Mouse (Mus musculus) lung, embryonic 14.5 days (tissue): ENCODE data around the gene Trmt11. TPM values are rescaled to one million over a fixed set of nuclear protein-coding genes. Genes with fewer than 3 reads are reported as not detected.
A peak's percentile ranks its signal among the peaks of the same experiment; 100 is the strongest.
"Not testable (repeated sequence)": the region's sequence is repeated elsewhere in the genome, so short reads cannot be mapped to it uniquely, and the experiment has no call there.

Experiments used
- ATAC-seq: fragments of 200-750 bp; cut with Nextera tagmentation; 2 replicates; pipeline ENCODE4 v1.8.0; 2017; ENCODE audit warnings: mild to moderate bottlenecking, moderate TSS enrichment, moderate library complexity; ENCODE audit not compliant: insufficient read depth
- DNase-seq: peaks from one replicate; pipeline ENCODE4 v3.0.0-alpha.2; 2015
- H3K27ac ChIP-seq: fragments of 300-500 bp; sonication (generic); 2 replicates; pipeline ENCODE4 v1.5.1; 2014; ENCODE audit warnings: low read depth, mild to moderate bottlenecking, moderate library complexity
- H3K27me3 ChIP-seq: fragments of 300-500 bp; sonication (generic); 2 replicates; pipeline ENCODE4 v1.6.1; 2014; ENCODE audit warnings: low read length, control low read depth; ENCODE audit not compliant: insufficient read depth
- H3K36me3 ChIP-seq: fragments of 300-500 bp; sonication (generic); 2 replicates; pipeline ENCODE4 v1.6.1; 2014; ENCODE audit warnings: control low read depth; ENCODE audit not compliant: insufficient read depth
- H3K4me1 ChIP-seq: fragments of 300-500 bp; sonication (generic); 2 replicates; pipeline ENCODE4 v1.6.1; 2014; ENCODE audit warnings: antibody characterized with exemption, control low read depth; ENCODE audit not compliant: insufficient read depth
- H3K4me2 ChIP-seq: fragments of 300-500 bp; sonication (generic); 2 replicates; pipeline ENCODE4 v1.6.1; 2014; ENCODE audit warnings: mild to moderate bottlenecking
- H3K4me3 ChIP-seq: fragments of 300-500 bp; sonication (generic); 2 replicates; pipeline ENCODE4 v1.5.1; 2014; ENCODE audit warnings: low read depth, low read length
- H3K9ac ChIP-seq: fragments of 300-500 bp; sonication (generic); 2 replicates; pipeline ENCODE4 v1.6.1; 2014
- H3K9me3 ChIP-seq: fragments of 300-500 bp; sonication (generic); 2 replicates; pipeline ENCODE4 v1.6.1; 2016; ENCODE audit warnings: low read depth, low read length, control low read depth
- CTCF ChIP-seq: IDR thresholded peaks from 2 replicates; pipeline ENCODE4 v1.5.1; 2016; ENCODE audit warnings: antibody characterized with exemption, low read depth
- WGBS: fragments of 180-500 bp; shearing (Covaris S2); extraction: QIAGEN DNeasy Blood & Tissue Kit; methylation state at CpG from one replicate; pipeline ENCODE4 v1.1.7; 2014; 5-methylcytosine and 5-hydroxymethylcytosine counted together
- polyA plus RNA-seq: library from polyadenylated mRNA; unstranded; fragments of >200 nt; fragmentation: Nextera tagmentation; extraction: Ambion mirVana; gene quantifications from 2 replicates; pipeline ENCODE4 v1.2.1, GENCODE M21; 2014

The Trmt11 gene
- polyA plus RNA-seq, 1 experiment from 2014 or later: 28.5 TPM

GRCm38 (mm10) chr10:30555686-30556578 lies 44.6 kb downstream of the Trmt11 start:
- ATAC-seq (no peak), DNase-seq (no peak)
- H3K9ac ChIP-seq: no peak overlapping the region
- no peak overlapping the region for H3K27ac ChIP-seq
- no peak overlapping the region for H3K4me3 ChIP-seq
- peaks cover 49% of the 10 kb centered on the region for H3K36me3 ChIP-seq
- H3K27me3 ChIP-seq: no peaks in the 10 kb centered on the region
- no peaks in the 10 kb centered on the region for H3K9me3 ChIP-seq
- H3K4me2 ChIP-seq: no peak overlapping the region
- no peak for TF ChIP-seq CTCF
- H3K4me1 ChIP-seq: no peaks in the 10 kb centered on the region
- 86% methylated on average over 11 of the region's 11 CpGs for WGBS

GRCm38 (mm10) chr10:30552377-30552776 lies 48.2 kb downstream of the Trmt11 start:
- Histone ChIP-seq H3K4me1 (no peaks in the 10 kb centered on the region), H3K9ac (no peak overlapping the region), H3K27me3 (no peaks in the 10 kb centered on the region), H3K9me3 (no peaks in the 10 kb centered on the region), H3K36me3 (peaks cover 46% of the 10 kb centered on the region), H3K4me2 (no peak overlapping the region), H3K27ac (no peak overlapping the region), H3K4me3 (no peak overlapping the region)
- WGBS: 97% methylated on average over 1 of the region's 1 CpGs
- DNase-seq (no peak), ATAC-seq (no peak)
- TF ChIP-seq CTCF: no peak

- DNase-seq (no peak), ATAC-seq (no peak)
- peaks cover 3% of the 10 kb centered on the region; the same call in 1 of the 2 replicates for H3K9me3 ChIP-seq
- no peak for TF ChIP-seq CTCF
- no peak overlapping the region for H3K4me2 ChIP-seq
- no peak overlapping the region for H3K9ac ChIP-seq
- no peak overlapping the region for H3K27ac ChIP-seq
- H3K36me3 ChIP-seq: peaks cover 39% of the 10 kb centered on the region
- no peaks in the 10 kb centered on the region for H3K27me3 ChIP-seq
- no peak overlapping the region for H3K4me3 ChIP-seq
- WGBS: 93% methylated on average over 3 of the region's 3 CpGs
- H3K4me1 ChIP-seq: no peaks in the 10 kb centered on the region
Measured at GRCm38 (mm10) chr10:30549974-30550373, 50.6 kb downstream of the Trmt11 start.

GRCm38 (mm10) chr10:30538538-30538815 lies 62.1 kb downstream of the Trmt11 start:
- H3K36me3 ChIP-seq: peaks cover 27% of the 10 kb centered on the region

GRCm38 (mm10) chr10:30537734-30538537 lies 62.6 kb downstream of the Trmt11 start:
- peak; percentile 63 for TF ChIP-seq CTCF
- H3K4me3 ChIP-seq: no peak overlapping the region
- no peaks in the 10 kb centered on the region for H3K4me1 ChIP-seq
- H3K9me3 ChIP-seq: no peaks in the 10 kb centered on the region
- H3K9ac ChIP-seq: no peak overlapping the region
- peak; percentile 75; the same call in 1 of the 2 replicates for ATAC-seq
- no peak overlapping the region for H3K4me2 ChIP-seq
- no peak overlapping the region for H3K27ac ChIP-seq
- peak; percentile 72 for DNase-seq
- H3K36me3 ChIP-seq: peaks cover 27% of the 10 kb centered on the region
- 52% methylated on average over 10 of the region's 10 CpGs for WGBS
- no peaks in the 10 kb centered on the region for H3K27me3 ChIP-seq

More at GRCm38 (mm10) chr10:30538538-30538815, 62.1 kb downstream of the Trmt11 start:
- no peak overlapping the region for H3K4me3 ChIP-seq
- no peaks in the 10 kb centered on the region for H3K27me3 ChIP-seq
- no peak for DNase-seq
- no peak for TF ChIP-seq CTCF
- no peak; the same call in 1 of the 2 replicates for ATAC-seq
- no peaks in the 10 kb centered on the region for H3K9me3 ChIP-seq
- WGBS: 64% methylated on average over 5 of the region's 5 CpGs
- no peak overlapping the region for H3K4me2 ChIP-seq
- H3K9ac ChIP-seq: no peak overlapping the region
- H3K27ac ChIP-seq: no peak overlapping the region
- H3K4me1 ChIP-seq: no peaks in the 10 kb centered on the region

GRCm38 (mm10) chr10:30535930-30536329 lies 64.6 kb downstream of the Trmt11 start:
- not testable (repeated sequence) for ATAC-seq, H3K27me3 ChIP-seq, H3K4me1 ChIP-seq, H3K4me3 ChIP-seq, DNase-seq, H3K9me3 ChIP-seq, H3K9ac ChIP-seq, H3K4me2 ChIP-seq, H3K27ac ChIP-seq
- WGBS: 94% methylated on average over 7 of the region's 7 CpGs
- H3K36me3 ChIP-seq: peaks cover 19% of the 10 kb centered on the region

GRCm38 (mm10) chr10:30527122-30527521 lies 73.4 kb downstream of the Trmt11 start:
- 69% methylated on average over 1 of the region's 1 CpGs for WGBS
- no peak overlapping the region for H3K27ac ChIP-seq
- H3K4me1 ChIP-seq: no peaks in the 10 kb centered on the region
- no peaks in the 10 kb centered on the region for H3K9me3 ChIP-seq
- TF ChIP-seq CTCF: no peak
- ATAC-seq: no peak
- H3K4me2 ChIP-seq: no peak overlapping the region
- no peaks in the 10 kb centered on the region for H3K36me3 ChIP-seq
- H3K4me3 ChIP-seq: no peak overlapping the region
- H3K27me3 ChIP-seq: no peaks in the 10 kb centered on the region
- no peak overlapping the region for H3K9ac ChIP-seq
- no peak for DNase-seq
